Mouse (Mus musculus): ENCODE data around the gene Plekha6. TPM values are rescaled to one million over a fixed set of nuclear protein-coding genes. Genes with fewer than 3 reads are reported as not detected.

The Plekha6 gene
- polyA plus RNA-seq, 1 experiment: 97.1 TPM

- Histone ChIP-seq H3K4me3 (ENCODE audit: control insufficient read depth, low read depth, low read length) (no peak overlapping the region), H3K4me1 (ENCODE audit: control insufficient read depth, insufficient read depth, low read length) (peaks cover 7% of the 10 kb centered on the region), H3K27ac (ENCODE audit: control insufficient read depth, insufficient read depth, low read depth, low read length) (no peak overlapping the region), H3K36me3 (ENCODE audit: control insufficient read depth, insufficient read depth, low read length) (no peaks in the 10 kb centered on the region), H3K27me3 (ENCODE audit: control insufficient read depth, insufficient read depth, low read length) (no peaks in the 10 kb centered on the region)
- TF ChIP-seq CTCF (IDR thresholded peaks at IDR 0.05; ENCODE audit: control insufficient read depth, insufficient read depth, insufficient replicate concordance, low read depth, low read length): no peak
- no peak for TF ChIP-seq POLR2A (IDR thresholded peaks at IDR 0.05; ENCODE audit: control insufficient read depth, low read depth, low read length)
Observed at GRCm38 (mm10) chr1:133171357-133171756, 7.3 kb downstream of the Plekha6 start.

- Histone ChIP-seq H3K4me3 (ENCODE audit: control insufficient read depth, low read depth, low read length) (no peak overlapping the region), H3K4me1 (ENCODE audit: control insufficient read depth, insufficient read depth, low read length) (no peaks in the 10 kb centered on the region), H3K27me3 (ENCODE audit: control insufficient read depth, insufficient read depth, low read length) (no peaks in the 10 kb centered on the region), H3K27ac (ENCODE audit: control insufficient read depth, insufficient read depth, low read depth, low read length) (no peak overlapping the region), H3K36me3 (ENCODE audit: control insufficient read depth, insufficient read depth, low read length) (no peaks in the 10 kb centered on the region)
- TF ChIP-seq CTCF (IDR thresholded peaks at IDR 0.05; ENCODE audit: control insufficient read depth, insufficient read depth, insufficient replicate concordance, low read depth, low read length): no peak
- TF ChIP-seq POLR2A (IDR thresholded peaks at IDR 0.05; ENCODE audit: control insufficient read depth, low read depth, low read length): no peak
Observed at GRCm38 (mm10) chr1:133175150-133175549, 11.1 kb downstream of the Plekha6 start.

GRCm38 (mm10) chr1:133177480-133178172 is 13.6 kb downstream of the Plekha6 start:
- Histone ChIP-seq H3K27me3 (ENCODE audit: control insufficient read depth, insufficient read depth, low read length) (no peaks in the 10 kb centered on the region), H3K4me3 (ENCODE audit: control insufficient read depth, low read depth, low read length) (no peak overlapping the region), H3K36me3 (ENCODE audit: control insufficient read depth, insufficient read depth, low read length) (no peaks in the 10 kb centered on the region), H3K27ac (ENCODE audit: control insufficient read depth, insufficient read depth, low read depth, low read length) (no peak overlapping the region), H3K4me1 (ENCODE audit: control insufficient read depth, insufficient read depth, low read length) (peaks cover 7% of the 10 kb centered on the region; the same call in 1 of the 2 replicates)
- no peak for TF ChIP-seq POLR2A (IDR thresholded peaks at IDR 0.05; ENCODE audit: control insufficient read depth, low read depth, low read length)
- TF ChIP-seq CTCF (IDR thresholded peaks at IDR 0.05; ENCODE audit: control insufficient read depth, insufficient read depth, insufficient replicate concordance, low read depth, low read length): peak; percentile 97

GRCm38 (mm10) chr1:133178732-133179440 is 14.9 kb downstream of the Plekha6 start:
- Histone ChIP-seq H3K27ac (ENCODE audit: control insufficient read depth, insufficient read depth, low read depth, low read length) (no peak overlapping the region), H3K4me1 (ENCODE audit: control insufficient read depth, insufficient read depth, low read length) (peaks cover 7% of the 10 kb centered on the region; the same call in 1 of the 2 replicates), H3K27me3 (ENCODE audit: control insufficient read depth, insufficient read depth, low read length) (no peaks in the 10 kb centered on the region), H3K36me3 (ENCODE audit: control insufficient read depth, insufficient read depth, low read length) (no peaks in the 10 kb centered on the region), H3K4me3 (ENCODE audit: control insufficient read depth, low read depth, low read length) (no peak overlapping the region)
- TF ChIP-seq CTCF (IDR thresholded peaks at IDR 0.05; ENCODE audit: control insufficient read depth, insufficient read depth, insufficient replicate concordance, low read depth, low read length) (no peak), POLR2A (IDR thresholded peaks at IDR 0.05; ENCODE audit: control insufficient read depth, low read depth, low read length) (no peak)

- Histone ChIP-seq H3K4me3 (ENCODE audit: control insufficient read depth, low read depth, low read length) (peak overlapping the region; percentile 33), H3K4me1 (ENCODE audit: control insufficient read depth, insufficient read depth, low read length) (peaks cover 7% of the 10 kb centered on the region; the same call in 1 of the 2 replicates), H3K27ac (ENCODE audit: control insufficient read depth, insufficient read depth, low read depth, low read length) (no peak overlapping the region), H3K27me3 (ENCODE audit: control insufficient read depth, insufficient read depth, low read length) (no peaks in the 10 kb centered on the region), H3K36me3 (ENCODE audit: control insufficient read depth, insufficient read depth, low read length) (no peaks in the 10 kb centered on the region)
- TF ChIP-seq POLR2A (IDR thresholded peaks at IDR 0.05; ENCODE audit: control insufficient read depth, low read depth, low read length) (no peak), CTCF (IDR thresholded peaks at IDR 0.05; ENCODE audit: control insufficient read depth, insufficient read depth, insufficient replicate concordance, low read depth, low read length) (peak; percentile 60; the same call in 1 of the 2 replicates)
Observed at GRCm38 (mm10) chr1:133181072-133182015, 17.3 kb downstream of the Plekha6 start.

GRCm38 (mm10) chr1:133182016-133182705 is 18.2 kb downstream of the Plekha6 start:
- Histone ChIP-seq H3K4me1 (ENCODE audit: control insufficient read depth, insufficient read depth, low read length) (peaks cover 7% of the 10 kb centered on the region; the same call in 1 of the 2 replicates), H3K4me3 (ENCODE audit: control insufficient read depth, low read depth, low read length) (peak overlapping the region; percentile 52), H3K27me3 (ENCODE audit: control insufficient read depth, insufficient read depth, low read length) (no peaks in the 10 kb centered on the region), H3K27ac (ENCODE audit: control insufficient read depth, insufficient read depth, low read depth, low read length) (no peak overlapping the region), H3K36me3 (ENCODE audit: control insufficient read depth, insufficient read depth, low read length) (no peaks in the 10 kb centered on the region)
- no peak for TF ChIP-seq CTCF (IDR thresholded peaks at IDR 0.05; ENCODE audit: control insufficient read depth, insufficient read depth, insufficient replicate concordance, low read depth, low read length)
- TF ChIP-seq POLR2A (IDR thresholded peaks at IDR 0.05; ENCODE audit: control insufficient read depth, low read depth, low read length): no peak

Measured in testis, adult 2 months (tissue).